Mouse (Mus musculus) liver, embryonic 15.5 days (tissue): Measurements from ENCODE around the gene Mfap1b. TPM values are rescaled to one million over a fixed set of nuclear protein-coding genes. Genes with fewer than 3 reads are reported as not detected.
"Not testable (repeated sequence)": the region's sequence is repeated elsewhere in the genome, so short reads cannot be mapped to it uniquely, and the experiment has no call there.

ENCODE experiments used
- ATAC-seq: fragments of 200-750 bp; cut with Nextera tagmentation; 2 replicates; pipeline ENCODE4 v1.8.0; 2017; ENCODE audit warnings: moderate number of reproducible peaks, mild to moderate bottlenecking, moderate library complexity; ENCODE audit not compliant: insufficient read depth
- H3K27ac ChIP-seq: fragments of 300-500 bp; sonication (generic); replicated peaks from 2 replicates; pipeline ENCODE4 v1.5.1; 2015; ENCODE audit warnings: mild to moderate bottlenecking, inconsistent platforms
- H3K27me3 ChIP-seq: fragments of 300-500 bp; sonication (generic); 2 replicates; pipeline ENCODE4 v1.6.1; 2015; ENCODE audit warnings: mild to moderate bottlenecking, inconsistent platforms
- H3K36me3 ChIP-seq: fragments of 300-500 bp; sonication (generic); replicated peaks from 2 replicates; pipeline ENCODE4 v1.6.1; 2015; ENCODE audit warnings: moderate library complexity, mild to moderate bottlenecking, inconsistent platforms
- H3K4me1 ChIP-seq: fragments of 300-500 bp; sonication (generic); replicated peaks from 2 replicates; pipeline ENCODE4 v1.6.1; 2015; ENCODE audit warnings: inconsistent platforms
- H3K4me2 ChIP-seq: fragments of 300-500 bp; sonication (generic); 2 replicates; pipeline ENCODE4 v1.6.1; 2015; ENCODE audit warnings: moderate library complexity, mild to moderate bottlenecking, inconsistent platforms
- H3K4me3 ChIP-seq: fragments of 300-500 bp; sonication (generic); replicated peaks from 2 replicates; pipeline ENCODE4 v1.5.1; 2015; ENCODE audit warnings: mild to moderate bottlenecking, inconsistent platforms
- H3K9ac ChIP-seq: fragments of 300-500 bp; sonication (generic); 2 replicates; pipeline ENCODE4 v1.6.1; 2015; ENCODE audit warnings: moderate library complexity, mild to moderate bottlenecking, inconsistent platforms
- H3K9me3 ChIP-seq: fragments of 300-500 bp; sonication (generic); replicated peaks from 2 replicates; pipeline ENCODE4 v1.6.1; 2016; ENCODE audit warnings: inconsistent platforms
- WGBS: fragments of 180-500 bp; shearing (Covaris S2); methylation state at CpG from one replicate; pipeline ENCODE4 v1.1.7; 2015; ENCODE audit warnings: mixed read lengths; ENCODE audit not compliant: insufficient replicate concordance; 5-methylcytosine and 5-hydroxymethylcytosine counted together
- polyA plus RNA-seq: library from polyadenylated mRNA; unstranded; fragments of >200 nt; fragmentation: Nextera tagmentation; extraction: Ambion mirVana; gene quantifications from 2 replicates; pipeline ENCODE4 v1.2.1, GENCODE M21; 2015

The Mfap1b gene
- polyA plus RNA-seq, 1 experiment from 2014 or later = 20.6 TPM

DNA sequence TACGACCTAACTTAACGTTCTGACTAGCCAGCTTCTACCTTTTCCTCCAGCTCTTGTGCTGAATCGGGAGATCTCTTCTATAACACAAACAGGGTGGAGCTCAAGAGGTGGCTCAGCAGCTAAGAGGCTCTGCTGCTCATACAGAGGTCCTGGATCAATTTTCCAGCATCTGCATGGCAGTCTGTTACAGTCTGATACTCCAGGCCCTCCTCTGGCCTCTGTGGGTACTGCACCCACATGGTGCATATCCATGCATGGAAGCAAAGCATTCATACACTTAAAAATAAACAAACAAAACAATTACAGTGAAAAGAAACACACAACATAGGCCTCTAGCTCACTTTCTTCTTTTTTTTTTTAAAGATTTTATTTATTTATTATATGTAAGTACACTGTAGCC is 1.1 kb downstream of the Mfap1b start:
- H3K27ac ChIP-seq, H3K36me3 ChIP-seq, ATAC-seq, H3K9ac ChIP-seq, H3K9me3 ChIP-seq, H3K27me3 ChIP-seq: not testable (repeated sequence)
- peak overlapping the region; percentile 82; the same call in 1 of the 2 replicates for H3K4me2 ChIP-seq
- H3K4me3 ChIP-seq = peak overlapping the region; percentile 75
- H3K4me1 ChIP-seq = peaks cover 11% of the 10 kb centered on the region
- 89% methylated on average over 3 of the region's 3 CpGs for WGBS

DNA sequence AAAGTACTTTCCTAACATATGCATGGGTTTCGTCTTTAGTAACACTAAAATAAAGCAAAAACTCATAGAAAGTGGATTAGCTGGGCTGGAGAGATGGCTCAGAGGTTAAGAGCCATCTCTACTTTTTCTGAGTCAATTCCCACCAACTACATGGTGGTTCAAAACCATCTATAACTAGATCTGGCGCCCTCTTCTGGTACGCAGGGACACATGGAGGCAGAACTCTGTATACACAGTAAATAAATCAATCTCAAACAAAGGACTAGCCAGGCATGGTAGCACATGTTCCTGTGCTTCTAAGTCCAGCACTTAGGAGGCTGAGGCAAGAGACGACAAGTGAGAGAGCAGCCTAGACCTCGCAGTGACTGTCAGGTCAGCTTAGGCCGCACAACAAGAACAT is 4.9 kb downstream of the Mfap1b start:
- 56% methylated on average over 4 of the region's 6 CpGs for WGBS
- not testable (repeated sequence) for H3K4me2 ChIP-seq, ATAC-seq, H3K36me3 ChIP-seq, H3K9ac ChIP-seq, H3K9me3 ChIP-seq, H3K4me3 ChIP-seq, H3K27me3 ChIP-seq, H3K4me1 ChIP-seq, H3K27ac ChIP-seq

GRCm38 (mm10) chr2:121460071-121460470 is 13.8 kb downstream of the Mfap1b start:
- no peaks in the 10 kb centered on the region for H3K27me3 ChIP-seq
- WGBS = 74% methylated on average over 2 of the region's 2 CpGs
- H3K27ac ChIP-seq = no peak overlapping the region
- peaks cover 23% of the 10 kb centered on the region for H3K4me1 ChIP-seq
- no peaks in the 10 kb centered on the region for H3K9me3 ChIP-seq
- H3K4me3 ChIP-seq = no peak overlapping the region
- no peak for ATAC-seq
- H3K4me2 ChIP-seq = no peak overlapping the region
- peaks cover 29% of the 10 kb centered on the region for H3K36me3 ChIP-seq
- H3K9ac ChIP-seq = no peak overlapping the region

DNA sequence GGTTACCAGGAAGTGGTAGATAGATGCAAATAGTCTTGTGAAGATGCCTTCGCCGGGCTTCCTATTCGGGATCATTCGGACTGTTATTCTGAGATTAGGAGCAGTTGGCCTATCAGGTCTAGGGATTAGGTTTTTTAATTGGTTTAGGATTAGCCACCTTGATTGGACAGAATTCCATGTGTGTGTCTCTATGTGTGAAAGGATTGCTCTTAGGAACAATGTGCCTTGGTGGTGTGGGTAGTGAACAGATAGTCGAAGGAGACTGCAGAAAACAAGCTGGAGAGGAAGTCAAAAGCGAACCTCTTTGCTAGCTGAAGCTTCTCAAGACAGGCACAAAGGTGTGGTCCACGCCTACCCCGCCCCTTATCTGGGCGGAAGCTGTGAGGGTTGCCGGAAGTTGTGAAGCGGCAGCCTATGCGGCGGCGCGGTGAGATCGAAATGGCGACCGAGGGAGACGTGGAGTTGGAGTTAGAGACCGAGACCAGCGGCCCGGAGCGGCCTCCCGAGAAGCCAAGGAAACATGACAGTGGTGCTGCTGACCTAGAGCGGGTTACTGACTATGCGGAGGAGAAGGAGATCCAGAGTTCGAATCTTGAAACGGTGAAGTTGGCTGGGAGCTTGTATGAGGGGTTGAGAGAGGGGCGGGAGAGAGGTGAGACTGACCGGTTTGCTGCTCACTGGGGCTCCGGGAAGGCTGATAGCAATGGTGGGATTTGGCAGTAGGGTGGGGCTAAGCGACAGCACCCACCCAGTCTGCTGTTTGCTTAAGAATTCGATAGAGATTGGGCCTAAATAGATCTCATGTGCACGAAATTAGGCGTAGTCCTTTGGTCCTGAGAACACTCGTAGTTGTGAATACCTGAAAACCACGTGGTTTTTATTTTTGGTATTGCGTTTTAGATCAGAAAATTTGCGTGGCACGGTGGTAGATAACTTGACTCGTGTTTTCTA is 16.9 kb downstream of the Mfap1b start, which contains the start of gene Serinc4:
TSS of gene Serinc4 (minus strand) at position 90 of the 951 bp plus-strand sequence.
- peak; percentile 94 for ATAC-seq
- Histone ChIP-seq H3K4me1 (peaks cover 44% of the 10 kb centered on the region), H3K4me2 (peak within 1 kb of the TSS; percentile 80), H3K27ac (peak within 1 kb of the TSS; percentile 92), H3K4me3 (peak within 1 kb of the TSS; percentile 85), H3K27me3 (no peaks in the 10 kb centered on the region), H3K9me3 (no peaks in the 10 kb centered on the region), H3K36me3 (peaks cover 50% of the 10 kb centered on the region), H3K9ac (peak within 1 kb of the TSS; percentile 76)
- WGBS = 2% methylated on average over 41 of the region's 41 CpGs

DNA sequence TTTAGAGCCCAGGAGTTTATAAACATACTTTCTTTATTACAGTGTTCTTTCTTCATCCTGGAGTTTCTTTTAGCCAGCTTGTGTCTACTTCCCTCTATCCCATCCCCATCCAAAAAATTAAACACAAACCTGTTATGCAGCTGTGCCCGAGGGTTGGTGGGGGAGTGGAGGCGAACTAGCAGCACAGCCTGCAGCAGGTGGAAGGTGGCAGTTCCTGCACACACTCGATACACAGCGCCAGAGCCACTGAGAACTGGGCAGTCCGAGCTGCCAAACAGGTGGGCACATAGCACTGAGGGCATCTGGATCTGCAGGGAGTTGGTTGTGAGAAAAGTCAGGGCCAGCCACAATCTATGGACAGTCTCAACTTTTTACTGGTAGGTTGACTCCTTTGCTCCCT is 18.3 kb downstream of the Mfap1b start:
- Histone ChIP-seq H3K36me3 (peaks cover 51% of the 10 kb centered on the region), H3K9me3 (no peaks in the 10 kb centered on the region)
- ATAC-seq = no peak

DNA sequence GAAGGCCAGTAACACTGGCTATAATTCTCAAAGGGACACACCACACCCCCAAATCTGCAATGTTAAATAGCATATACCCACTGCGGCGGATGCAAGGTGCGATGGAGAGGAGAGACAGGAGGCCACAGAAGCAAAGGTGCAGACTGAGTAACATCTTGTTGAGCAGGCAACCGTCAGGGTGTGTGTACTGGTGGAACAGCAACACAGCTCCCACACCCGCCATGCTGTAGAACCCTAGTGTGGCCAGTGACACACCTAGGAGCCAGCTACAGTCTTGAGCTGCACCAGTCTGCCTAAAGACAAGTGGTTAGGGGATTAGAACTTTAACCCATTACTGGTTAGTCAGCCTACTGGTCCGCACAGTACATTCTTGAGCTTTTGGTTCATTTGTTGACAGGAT is 19.9 kb downstream of the Mfap1b start:
- peaks cover 60% of the 10 kb centered on the region for H3K4me1 ChIP-seq
- WGBS = 78% methylated on average over 6 of the region's 6 CpGs
- no peak for ATAC-seq

More for the DNA sequence above, 18.3 kb downstream of the Mfap1b start:
- Histone ChIP-seq H3K4me1 (peaks cover 53% of the 10 kb centered on the region), H3K27me3 (no peaks in the 10 kb centered on the region), H3K27ac (no peak overlapping the region), H3K9ac (no peak overlapping the region), H3K4me2 (no peak overlapping the region), H3K4me3 (no peak overlapping the region)
- 74% methylated on average over 5 of the region's 5 CpGs for WGBS

DNA sequence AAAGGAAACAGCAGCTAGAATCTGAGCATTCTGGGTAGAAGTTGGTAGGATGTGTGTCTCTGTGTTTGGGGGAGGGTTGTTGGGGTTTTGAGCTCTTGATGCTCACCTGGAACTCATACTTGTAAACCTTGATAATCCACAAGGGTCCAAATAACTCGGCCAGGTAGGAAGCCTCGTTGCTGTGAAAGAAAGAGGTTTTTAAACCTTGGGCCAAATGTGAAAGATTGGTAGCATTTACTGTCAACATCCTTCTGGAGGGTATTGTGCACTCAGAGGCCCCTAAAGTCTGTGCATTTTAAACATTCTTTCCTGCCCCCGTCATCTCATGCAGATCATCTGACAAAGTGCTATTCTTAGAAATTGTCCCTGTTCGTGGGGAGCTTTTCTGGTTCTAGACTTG is 20.9 kb downstream of the Mfap1b start, which contains the start of gene Hypk:
TSS of gene Hypk (plus strand) at position 301 of the 400 bp plus-strand sequence.
- no peak within 1 kb of the TSS for H3K9ac ChIP-seq
- no peaks in the 10 kb centered on the region for H3K9me3 ChIP-seq
- no peak within 1 kb of the TSS for H3K4me2 ChIP-seq
- no peaks in the 10 kb centered on the region for H3K27me3 ChIP-seq
- H3K36me3 ChIP-seq = peaks cover 29% of the 10 kb centered on the region
- ATAC-seq = no peak
- no peak within 1 kb of the TSS for H3K4me3 ChIP-seq
- H3K4me1 ChIP-seq = peaks cover 61% of the 10 kb centered on the region
- whole genome bisulfite sequencing = 61% methylated on average over 4 of the region's 4 CpGs
- no peak within 1 kb of the TSS; the same call in 1 of the 2 replicates for H3K27ac ChIP-seq

More for the DNA sequence above, 19.9 kb downstream of the Mfap1b start:
- no peak overlapping the region for H3K4me2 ChIP-seq
- H3K36me3 ChIP-seq = peaks cover 36% of the 10 kb centered on the region
- no peak overlapping the region for H3K27ac ChIP-seq
- no peak overlapping the region for H3K9ac ChIP-seq
- no peaks in the 10 kb centered on the region for H3K9me3 ChIP-seq
- H3K4me3 ChIP-seq = no peak overlapping the region
- no peaks in the 10 kb centered on the region for H3K27me3 ChIP-seq

DNA sequence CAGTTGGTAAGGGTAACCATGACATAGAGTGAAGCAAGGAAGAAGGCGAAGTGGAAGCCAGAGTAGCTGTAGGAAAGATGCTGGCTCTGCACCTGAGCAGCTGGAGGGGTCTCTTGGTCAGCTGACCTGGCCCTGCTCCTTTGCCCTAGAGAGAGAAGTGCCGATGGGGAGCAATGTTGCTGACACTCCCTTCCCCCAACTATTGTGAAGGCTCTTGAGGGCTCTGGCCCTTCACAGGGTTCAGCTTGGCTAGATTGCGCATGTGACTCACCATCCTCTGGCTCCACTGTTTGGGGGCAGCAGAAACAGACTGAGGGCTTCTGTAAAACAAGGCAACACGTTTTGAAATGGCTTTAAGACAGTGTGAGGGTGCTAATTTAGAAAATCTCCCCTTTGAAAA is 21.5 kb downstream of the Mfap1b start:
- 74% methylated on average over 4 of the region's 4 CpGs for WGBS
- H3K27ac ChIP-seq = no peak overlapping the region; the same call in 1 of the 2 replicates
- no peaks in the 10 kb centered on the region for H3K27me3 ChIP-seq
- peaks cover 61% of the 10 kb centered on the region for H3K4me1 ChIP-seq
- no peak overlapping the region for H3K4me3 ChIP-seq
- H3K9me3 ChIP-seq = no peaks in the 10 kb centered on the region
- no peak overlapping the region for H3K4me2 ChIP-seq
- ATAC-seq = no peak
- H3K9ac ChIP-seq = no peak overlapping the region
- peaks cover 29% of the 10 kb centered on the region for H3K36me3 ChIP-seq

GRCm38 (mm10) chr2:121450093-121450492 is 23.8 kb downstream of the Mfap1b start:
- H3K4me1 ChIP-seq = peaks cover 50% of the 10 kb centered on the region
- peaks cover 29% of the 10 kb centered on the region for H3K36me3 ChIP-seq
- peak overlapping the region; percentile 100 for H3K9ac ChIP-seq
- H3K27ac ChIP-seq = peak overlapping the region; percentile 92
- H3K9me3 ChIP-seq = no peaks in the 10 kb centered on the region
- ATAC-seq = no peak
- H3K27me3 ChIP-seq = no peaks in the 10 kb centered on the region
- peak overlapping the region; percentile 99 for H3K4me3 ChIP-seq
- peak overlapping the region; percentile 96 for H3K4me2 ChIP-seq
- 1% methylated on average over 7 of the region's 7 CpGs for WGBS

DNA sequence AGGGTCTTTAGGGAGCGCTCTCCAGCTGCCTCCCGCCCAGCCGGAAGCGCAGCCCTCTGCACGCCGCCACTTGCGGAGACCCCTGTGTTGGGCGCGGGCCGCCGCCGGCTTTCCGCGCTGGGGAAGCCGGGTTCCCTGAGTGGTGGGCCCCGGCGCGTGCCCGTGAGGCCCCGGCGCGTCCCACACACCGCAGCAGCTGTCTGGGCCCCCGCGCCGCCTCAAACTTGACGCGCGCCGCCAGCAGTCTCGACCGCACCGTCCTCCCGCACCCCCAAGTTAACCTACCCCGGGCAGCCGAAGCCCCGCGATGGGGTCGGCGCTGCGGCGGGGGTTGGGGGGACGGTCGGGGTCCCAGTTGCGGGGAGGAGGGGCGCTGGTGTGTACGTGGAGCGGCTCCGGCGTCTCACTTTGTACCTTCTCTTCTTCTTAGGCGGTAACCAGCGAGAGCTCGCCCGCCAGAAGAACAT is 24.3 kb downstream of the Mfap1b start:
- Histone ChIP-seq H3K9ac (peak overlapping the region; percentile 100), H3K9me3 (no peaks in the 10 kb centered on the region), H3K4me2 (peak overlapping the region; percentile 96), H3K4me1 (peaks cover 50% of the 10 kb centered on the region), H3K4me3 (peak overlapping the region; percentile 99), H3K27me3 (0 out of 2 replicates have a peak, but pooled peaks cover 3% of the 10 kb centered on the region), H3K36me3 (peaks cover 29% of the 10 kb centered on the region), H3K27ac (peak overlapping the region; percentile 92)
- WGBS = under 1% methylated on average over 54 of the region's 54 CpGs
- peak; percentile 14 for ATAC-seq
